Mouse (Mus musculus): ENCODE measurements at regions not wholly inside any gene's neighbourhood (a gene's known extent, or its start where the extent isn't known, plus 50 kb on each side); places are given as distances from the start of the nearest gene placed in this dataset.

- no peaks in the 10 kb centered on the region for H3K36me3 ChIP-seq
- no peak overlapping the region for H3K27ac ChIP-seq
- no peaks in the 10 kb centered on the region for H3K9me3 ChIP-seq (replicated peaks)
- no peak overlapping the region for H3K4me3 ChIP-seq
- no peaks in the 10 kb centered on the region for H3K4me1 ChIP-seq
- no peak overlapping the region for H3K9ac ChIP-seq
- WGBS = 94% methylated on average over 1 of the region's 1 CpGs
- ATAC-seq (ENCODE audit: low FRiP score) = no peak
- H3K4me2 ChIP-seq (replicated peaks) = no peak overlapping the region
- no peaks in the 10 kb centered on the region for H3K27me3 ChIP-seq
Measured at GRCm38 (mm10) chr10:22913112-22913511, 93.1 kb upstream of the Tcf21 start.

GRCm38 (mm10) chr10:22908640-22909039 lies 88.7 kb upstream of the Tcf21 start:
- Histone ChIP-seq H3K4me3 (no peak overlapping the region), H3K4me1 (no peaks in the 10 kb centered on the region), H3K27ac (no peak overlapping the region), H3K9ac (no peak overlapping the region), H3K36me3 (no peaks in the 10 kb centered on the region), H3K9me3 (replicated peaks) (no peaks in the 10 kb centered on the region), H3K4me2 (replicated peaks) (no peak overlapping the region), H3K27me3 (no peaks in the 10 kb centered on the region)
- WGBS = 89% methylated on average over 6 of the region's 6 CpGs
- no peak for ATAC-seq (ENCODE audit: low FRiP score)

- ATAC-seq (ENCODE audit: low FRiP score) = no peak
- H3K4me2 ChIP-seq (replicated peaks) = no peak overlapping the region
- H3K27me3 ChIP-seq = no peaks in the 10 kb centered on the region
- no peak overlapping the region for H3K27ac ChIP-seq
- no peak overlapping the region for H3K4me3 ChIP-seq
- no peaks in the 10 kb centered on the region for H3K9me3 ChIP-seq (replicated peaks)
- H3K4me1 ChIP-seq = no peaks in the 10 kb centered on the region
- no peaks in the 10 kb centered on the region for H3K36me3 ChIP-seq
- H3K9ac ChIP-seq = no peak overlapping the region
- 90% methylated on average over 2 of the region's 2 CpGs for WGBS
Measured at GRCm38 (mm10) chr10:22905281-22905680, 85.3 kb upstream of the Tcf21 start.

- H3K4me2 ChIP-seq (replicated peaks) = no peak overlapping the region
- ATAC-seq (ENCODE audit: low FRiP score) = no peak
- H3K36me3 ChIP-seq = no peaks in the 10 kb centered on the region
- 88% methylated on average over 10 of the region's 10 CpGs for WGBS
- no peaks in the 10 kb centered on the region for H3K27me3 ChIP-seq
- H3K27ac ChIP-seq = no peak overlapping the region
- no peak overlapping the region for H3K9ac ChIP-seq
- H3K4me3 ChIP-seq = no peak overlapping the region
- H3K9me3 ChIP-seq (replicated peaks) = no peaks in the 10 kb centered on the region
- no peaks in the 10 kb centered on the region for H3K4me1 ChIP-seq
Measured at GRCm38 (mm10) chr10:22893442-22893985, 73.5 kb upstream of the Tcf21 start.

GRCm38 (mm10) chr10:22887451-22887850 lies 67.5 kb upstream of the Tcf21 start:
- no peak overlapping the region for H3K9ac ChIP-seq
- 69% methylated on average over 6 of the region's 6 CpGs for WGBS
- H3K4me2 ChIP-seq (replicated peaks) = no peak overlapping the region
- H3K9me3 ChIP-seq (replicated peaks) = no peaks in the 10 kb centered on the region
- no peaks in the 10 kb centered on the region for H3K4me1 ChIP-seq
- no peak overlapping the region for H3K27ac ChIP-seq
- no peak for ATAC-seq (ENCODE audit: low FRiP score)
- H3K4me3 ChIP-seq = no peak overlapping the region
- no peaks in the 10 kb centered on the region for H3K36me3 ChIP-seq
- H3K27me3 ChIP-seq = no peaks in the 10 kb centered on the region

GRCm38 (mm10) chr10:22879714-22880113 lies 59.7 kb upstream of the Tcf21 start:
- Histone ChIP-seq H3K9ac (no peak overlapping the region), H3K4me2 (replicated peaks) (no peak overlapping the region), H3K9me3 (replicated peaks) (no peaks in the 10 kb centered on the region), H3K4me3 (no peak overlapping the region), H3K36me3 (no peaks in the 10 kb centered on the region), H3K27me3 (no peaks in the 10 kb centered on the region), H3K4me1 (no peaks in the 10 kb centered on the region), H3K27ac (no peak overlapping the region)
- no peak for ATAC-seq (ENCODE audit: low FRiP score)
- WGBS = 30% methylated on average over 4 of the region's 4 CpGs

GRCm38 (mm10) chr10:22877536-22878130 lies 57.7 kb upstream of the Tcf21 start:
- Histone ChIP-seq H3K36me3 (no peaks in the 10 kb centered on the region), H3K9me3 (replicated peaks) (no peaks in the 10 kb centered on the region), H3K27me3 (no peaks in the 10 kb centered on the region), H3K4me1 (no peaks in the 10 kb centered on the region), H3K9ac (no peak overlapping the region), H3K4me3 (no peak overlapping the region), H3K27ac (no peak overlapping the region), H3K4me2 (replicated peaks) (no peak overlapping the region)
- WGBS = 77% methylated on average over 5 of the region's 5 CpGs
- ATAC-seq (ENCODE audit: low FRiP score) = no peak

GRCm38 (mm10) chr10:22877028-22877427 lies 57.1 kb upstream of the Tcf21 start:
- Histone ChIP-seq H3K27ac (no peak overlapping the region), H3K27me3 (no peaks in the 10 kb centered on the region), H3K9ac (no peak overlapping the region), H3K4me1 (no peaks in the 10 kb centered on the region), H3K9me3 (replicated peaks) (no peaks in the 10 kb centered on the region), H3K4me3 (no peak overlapping the region), H3K36me3 (no peaks in the 10 kb centered on the region), H3K4me2 (replicated peaks) (no peak overlapping the region)
- WGBS = 77% methylated on average over 2 of the region's 2 CpGs
- no peak for ATAC-seq (ENCODE audit: low FRiP score)

- Histone ChIP-seq H3K4me2 (replicated peaks) (no peak overlapping the region), H3K4me1 (no peaks in the 10 kb centered on the region), H3K9ac (no peak overlapping the region), H3K27ac (no peak overlapping the region), H3K27me3 (no peaks in the 10 kb centered on the region), H3K9me3 (replicated peaks) (no peaks in the 10 kb centered on the region), H3K36me3 (no peaks in the 10 kb centered on the region), H3K4me3 (no peak overlapping the region)
- WGBS = 80% methylated on average over 5 of the region's 5 CpGs
- ATAC-seq (ENCODE audit: low FRiP score) = no peak
Measured at GRCm38 (mm10) chr10:22875675-22876074, 55.7 kb upstream of the Tcf21 start.

- 80% methylated on average over 4 of the region's 4 CpGs for WGBS
- Histone ChIP-seq H3K27me3 (no peaks in the 10 kb centered on the region), H3K4me1 (no peaks in the 10 kb centered on the region), H3K27ac (no peak overlapping the region), H3K36me3 (no peaks in the 10 kb centered on the region), H3K9ac (no peak overlapping the region), H3K9me3 (replicated peaks) (no peaks in the 10 kb centered on the region), H3K4me3 (no peak overlapping the region), H3K4me2 (replicated peaks) (no peak overlapping the region)
- no peak for ATAC-seq (ENCODE audit: low FRiP score)
Measured at GRCm38 (mm10) chr10:22875181-22875580, 55.2 kb upstream of the Tcf21 start.

Data from hindbrain, embryonic 12.5 days (tissue).